Mouse (Mus musculus) 416B (cell line): ENCODE measurements around the gene Tapt1.
"Not testable (repeated sequence)": the region's sequence is repeated elsewhere in the genome, so short reads cannot be mapped to it uniquely, and the experiment has no call there.

Experiments
- DNase-seq: peaks from one replicate; pipeline ENCODE4 v3.0.0; 2011; ENCODE audit warnings: low read depth

Tapt1 gene

DNA sequence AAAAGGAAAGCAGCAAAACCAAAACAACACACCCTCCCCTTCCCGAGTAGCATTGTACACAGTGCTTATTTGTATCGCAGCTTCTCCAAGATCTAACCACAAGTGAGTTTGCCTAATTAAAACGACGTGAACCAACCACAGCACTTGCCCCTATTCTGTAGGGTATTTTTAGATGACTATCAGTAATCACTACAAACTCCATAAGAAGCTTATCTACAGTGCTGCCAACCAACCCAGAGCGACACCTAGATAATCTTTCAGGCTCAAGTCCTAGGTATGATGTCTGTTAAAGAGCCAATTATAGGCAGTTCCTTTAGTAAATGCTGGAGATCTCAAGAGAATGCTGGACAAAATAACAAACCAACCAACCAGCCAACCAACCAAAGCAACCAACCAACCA is 28.6 kb downstream of the Tapt1 start:
- no peak for DNase-seq

DNA sequence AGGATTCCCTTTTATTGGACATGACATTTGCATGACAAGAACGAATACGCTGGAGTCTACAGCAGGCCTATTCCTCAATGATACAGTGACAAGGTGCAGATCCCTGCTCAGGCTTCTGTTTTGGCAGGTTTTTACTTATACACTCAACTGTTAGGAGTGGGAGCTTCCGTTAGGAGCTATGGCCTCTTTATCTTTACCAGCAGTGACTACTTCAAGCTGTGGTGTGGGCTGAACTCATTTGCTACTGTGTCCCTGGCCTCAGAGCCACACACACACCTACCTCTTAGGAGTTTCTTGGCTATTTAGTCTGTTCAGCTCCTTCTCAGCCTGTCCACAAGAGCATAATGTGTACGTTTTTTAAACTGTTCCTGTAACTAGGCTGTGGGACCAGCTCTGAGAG is 30.3 kb downstream of the Tapt1 start:
- DNase-seq = no peak

DNA sequence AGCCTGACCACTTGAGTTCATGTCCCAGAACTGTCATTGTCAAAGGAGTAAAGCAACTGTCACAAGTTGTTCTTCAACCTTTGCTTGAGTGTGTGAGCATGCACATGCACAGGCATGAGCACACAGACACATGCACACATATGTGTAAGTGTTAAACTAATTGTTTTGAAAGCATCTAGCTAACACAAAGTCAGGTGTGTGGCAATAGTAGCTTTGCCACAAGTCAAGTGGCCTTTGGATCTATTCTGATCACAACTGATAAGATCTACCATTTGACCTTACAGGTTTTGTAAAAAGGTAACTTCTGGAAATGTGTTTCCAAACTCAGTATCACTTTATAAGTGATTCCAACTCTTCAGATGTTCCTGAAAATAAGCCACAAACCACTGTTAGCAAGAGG is 39.1 kb downstream of the Tapt1 start:
- no peak for DNase-seq

DNA sequence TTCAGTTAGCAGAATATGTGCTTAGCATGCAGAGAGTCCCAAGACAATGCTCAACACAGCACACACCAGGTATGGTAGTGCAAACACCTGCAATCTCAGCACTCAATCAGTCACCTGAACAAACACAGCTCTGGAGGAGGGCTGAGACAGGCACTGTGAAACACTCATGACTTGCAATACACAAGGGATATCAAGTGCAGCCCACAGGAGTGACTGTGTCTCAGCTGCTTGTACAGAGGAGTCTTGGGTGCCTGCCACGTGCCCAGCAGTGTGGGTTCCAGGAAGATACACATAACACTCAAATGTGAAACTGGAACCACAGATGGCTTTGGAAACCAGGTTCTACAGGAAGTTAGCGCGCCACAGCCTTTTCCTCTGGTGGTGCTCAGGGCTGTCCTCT is 44.8 kb downstream of the Tapt1 start:
- DNase-seq = peak; percentile 80

- DNase-seq = no peak
Measured at GRCm38 (mm10) chr5:44180450-44180849, 46.0 kb downstream of the Tapt1 start.

GRCm38 (mm10) chr5:44174046-44174445 is 52.4 kb downstream of the Tapt1 start:
- no peak for DNase-seq

- no peak for DNase-seq
Measured at GRCm38 (mm10) chr5:44166866-44167265, 59.6 kb downstream of the Tapt1 start.

DNA sequence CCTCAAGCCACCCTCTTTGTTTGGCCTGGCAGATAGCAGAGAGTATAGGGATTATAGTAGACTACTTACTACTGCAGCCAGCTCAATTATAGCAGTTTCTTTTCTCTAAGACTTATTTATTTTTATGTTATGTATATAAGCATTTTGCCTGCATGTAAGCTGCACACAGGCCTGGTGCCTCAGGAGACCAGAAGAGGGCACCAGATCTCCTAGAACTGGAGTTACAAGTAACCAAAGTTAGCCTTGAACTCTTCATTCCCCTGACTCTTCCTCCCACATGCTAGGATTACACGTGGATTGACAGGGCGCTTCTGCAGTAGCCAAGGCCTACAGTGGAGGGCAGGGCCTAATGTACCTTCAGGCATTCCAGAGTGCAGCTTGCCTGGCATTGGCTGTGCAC is 60.6 kb downstream of the Tapt1 start:
- peak; percentile 84 for DNase-seq

DNA sequence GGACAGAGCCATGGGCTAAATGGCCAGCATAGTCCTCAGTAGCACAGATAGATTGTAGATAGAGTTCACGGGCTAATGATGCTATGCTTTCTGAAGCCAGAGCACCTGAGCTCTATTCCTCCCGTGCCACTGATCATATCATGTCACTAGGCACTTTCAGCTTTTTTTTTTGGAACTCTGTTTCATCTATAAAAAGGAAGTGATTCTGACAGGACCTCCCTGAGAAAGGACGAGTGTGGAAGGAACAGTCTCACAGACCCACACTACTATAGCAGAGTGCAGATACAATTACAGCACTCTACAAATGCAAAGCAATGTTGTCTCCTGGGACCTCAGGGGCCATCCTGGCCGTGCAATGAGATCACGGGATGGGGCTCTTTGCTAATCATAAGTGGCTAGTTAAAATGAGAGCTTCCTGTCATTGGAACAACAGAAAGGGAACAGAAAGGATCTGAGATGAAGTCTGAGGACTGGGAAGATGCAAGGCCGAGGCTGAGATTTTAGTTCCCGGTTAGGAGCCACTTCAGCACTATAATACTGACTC is 62.1 kb downstream of the Tapt1 start:
- DNase-seq = no peak

- DNase-seq = peak; percentile 24
Measured at GRCm38 (mm10) chr5:44163318-44163717, 63.1 kb downstream of the Tapt1 start.

DNA sequence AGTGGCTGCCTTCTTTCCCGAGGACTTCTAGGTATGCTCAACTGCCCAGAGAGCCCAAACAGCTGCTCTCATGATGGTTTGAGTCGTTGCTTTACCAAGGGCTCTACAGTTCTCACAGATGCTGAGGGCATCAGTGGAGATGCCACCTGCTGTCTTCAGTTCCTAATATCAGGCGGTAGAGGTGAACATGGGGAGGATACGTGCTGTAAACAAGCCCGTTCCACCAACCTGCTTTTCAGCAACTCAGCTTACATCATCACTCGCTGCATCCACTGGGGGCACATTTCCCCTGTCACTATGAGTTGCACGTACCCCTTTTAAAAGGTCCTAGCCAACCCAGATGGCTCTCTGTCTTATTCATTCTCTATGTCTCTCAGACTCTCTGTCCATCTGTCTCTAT is 63.6 kb downstream of the Tapt1 start:
- no peak for DNase-seq

- peak; percentile 49 for DNase-seq
Measured at GRCm38 (mm10) chr5:44159679-44160438, 66.6 kb downstream of the Tapt1 start.

GRCm38 (mm10) chr5:44159231-44159630 is 67.2 kb downstream of the Tapt1 start:
- DNase-seq = no peak

DNA sequence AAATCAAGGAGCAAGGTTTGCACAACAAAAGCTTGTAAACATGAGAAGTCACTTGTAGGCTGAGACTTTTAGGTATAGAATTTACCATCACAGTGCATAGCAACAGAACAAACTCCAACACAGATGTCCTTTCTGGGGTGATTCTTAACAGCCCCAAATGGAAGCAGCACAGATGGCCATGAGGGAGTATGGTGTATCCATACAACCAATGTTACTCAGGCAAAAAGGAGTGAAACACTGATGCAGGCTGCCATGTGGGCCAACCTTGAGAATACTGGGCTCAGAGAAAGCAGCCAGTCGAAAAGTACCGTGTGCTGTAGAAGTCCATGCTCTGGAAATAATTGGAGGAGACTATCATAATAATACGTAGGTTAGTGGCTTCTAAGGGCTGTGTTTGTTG is 68.0 kb downstream of the Tapt1 start:
- DNase-seq = no peak

GRCm38 (mm10) chr5:44157760-44158159 is 68.7 kb downstream of the Tapt1 start:
- DNase-seq = no peak

GRCm38 (mm10) chr5:44153050-44153449 is 73.4 kb downstream of the Tapt1 start:
- DNase-seq = no peak

DNA sequence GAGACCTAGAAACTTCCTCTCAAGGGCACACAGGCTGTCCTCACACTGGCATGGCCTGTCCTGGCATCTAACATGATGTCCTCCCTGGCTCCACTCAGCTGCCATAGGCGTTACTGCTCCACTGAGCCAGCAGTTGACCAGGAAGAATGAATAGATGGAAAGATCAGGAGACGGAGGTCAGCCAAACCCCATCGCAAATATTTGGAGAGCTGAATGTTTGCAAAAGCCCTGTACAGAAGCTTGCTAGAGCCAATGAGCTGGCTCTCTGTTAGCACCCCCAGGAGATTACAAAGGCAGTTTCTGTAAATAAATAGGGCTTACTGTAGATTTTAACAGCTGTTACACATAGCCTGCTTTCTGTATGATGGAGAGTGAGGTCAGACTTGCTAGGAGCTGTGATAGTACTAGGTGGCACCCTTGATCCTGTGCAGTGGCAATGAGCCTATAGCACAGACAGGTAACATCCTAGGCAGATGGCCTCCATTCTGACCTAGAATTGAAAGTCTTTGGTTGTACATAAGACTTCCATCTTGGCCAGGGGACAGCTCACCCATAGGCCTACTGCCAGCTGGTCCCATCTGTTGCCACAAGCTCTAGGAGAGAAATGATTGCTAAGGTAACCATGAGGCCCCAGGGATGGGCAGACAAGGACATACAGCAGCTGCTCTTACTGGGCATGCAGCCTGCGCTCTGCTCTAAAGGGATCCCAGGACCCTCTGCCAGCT is 74.9 kb downstream of the Tapt1 start:
- no peak for DNase-seq

- no peak for DNase-seq
Measured at GRCm38 (mm10) chr5:44147732-44148131, 78.7 kb downstream of the Tapt1 start.

DNA sequence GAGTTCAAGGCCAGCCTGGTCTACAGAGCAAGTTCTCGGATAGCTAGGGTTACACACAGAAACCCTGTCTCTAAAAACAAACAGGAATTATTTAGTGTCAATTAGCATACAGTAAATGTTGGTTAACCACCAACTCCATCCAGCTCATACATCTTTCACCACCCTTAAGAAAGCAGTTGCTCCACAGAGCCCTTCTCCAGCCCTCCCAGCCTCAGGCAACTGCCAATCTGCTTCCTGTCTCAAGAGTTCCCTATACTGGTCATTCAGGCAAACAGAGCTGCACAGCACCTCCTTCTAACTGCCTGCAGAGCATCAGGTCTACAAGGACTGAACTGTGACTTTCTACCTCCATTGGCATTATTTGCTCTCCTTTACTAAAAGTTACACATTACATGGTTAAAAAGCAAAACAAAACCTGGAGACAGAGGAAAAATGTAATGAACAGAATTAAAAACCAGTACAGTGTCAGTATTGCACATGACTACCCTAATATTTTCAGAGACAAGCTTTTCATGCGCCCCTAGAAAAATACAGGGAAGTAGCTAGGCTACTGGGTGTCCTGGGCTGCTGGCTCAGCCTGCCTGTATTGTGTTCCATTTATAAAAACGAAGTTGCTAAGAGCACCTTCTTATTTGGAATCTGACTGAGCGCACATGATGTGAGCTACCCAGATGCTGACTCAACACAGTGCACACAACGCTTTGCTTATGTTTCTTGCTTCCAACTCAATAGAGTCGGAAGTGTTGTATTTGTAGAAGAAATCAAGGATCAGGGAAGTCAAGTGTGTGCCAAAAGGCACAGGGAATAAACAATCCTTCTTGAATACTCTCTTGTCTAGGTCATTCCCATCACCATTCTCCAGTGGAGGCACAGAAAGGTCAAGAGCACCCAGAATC is 79.7 kb downstream of the Tapt1 start:
- DNase-seq = peak; percentile 68

DNA sequence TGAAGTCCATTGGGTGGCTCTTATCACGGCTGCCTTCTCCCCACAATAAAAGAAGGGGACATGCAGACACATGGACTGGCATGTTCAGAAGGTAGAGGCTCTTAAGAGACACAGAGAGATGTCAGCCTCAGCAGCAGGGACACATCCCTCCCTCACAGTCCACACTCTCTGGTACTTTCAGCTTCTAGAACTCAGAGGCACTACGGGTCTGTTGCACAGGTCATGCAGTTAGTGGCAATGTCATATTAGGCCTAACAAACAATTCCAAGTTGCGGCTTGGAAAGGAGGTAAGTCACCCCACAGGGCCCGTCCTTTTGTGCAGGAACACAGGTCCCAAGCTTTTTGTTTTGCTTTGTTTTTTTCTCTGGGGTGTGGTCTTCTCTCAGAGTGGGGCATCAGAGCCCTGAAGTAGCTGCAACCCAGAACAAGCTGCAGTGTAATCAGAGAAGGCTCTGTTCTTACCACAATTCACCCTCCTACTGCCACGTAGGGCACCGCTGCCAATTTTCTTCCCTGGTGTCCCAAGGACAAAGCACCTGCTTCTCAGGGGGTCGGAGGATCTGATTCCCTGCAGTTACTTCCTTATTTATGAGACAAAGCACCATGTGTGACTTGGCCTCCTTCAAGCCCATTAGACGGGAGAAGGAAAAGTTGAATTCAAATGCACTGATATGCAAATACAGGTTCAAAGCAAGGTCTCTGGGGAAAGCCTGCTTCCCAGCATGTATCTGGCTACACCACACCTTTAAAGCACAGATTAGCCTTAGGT is 82.8 kb downstream of the Tapt1 start:
- DNase-seq = no peak

DNA sequence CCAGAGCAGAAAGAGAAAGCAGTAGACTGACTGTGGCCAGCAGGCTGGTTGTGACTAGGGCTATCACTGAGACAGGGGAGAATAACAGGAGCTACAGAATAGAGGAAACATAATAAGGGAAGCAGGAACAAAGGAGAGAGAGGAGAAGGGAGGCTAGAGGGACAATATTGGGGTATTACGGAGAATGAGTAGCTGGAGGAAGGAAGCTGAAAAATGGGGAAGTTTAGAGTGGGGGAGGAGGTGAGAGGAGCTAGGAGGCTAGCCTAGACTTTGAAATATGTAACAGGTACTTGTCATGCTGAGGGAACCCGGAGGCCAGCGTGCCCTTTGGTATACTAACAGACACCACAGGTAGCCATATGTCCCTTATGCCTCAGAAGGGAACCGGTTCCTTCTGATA is 98.9 kb downstream of the Tapt1 start:
- no peak for DNase-seq

DNA sequence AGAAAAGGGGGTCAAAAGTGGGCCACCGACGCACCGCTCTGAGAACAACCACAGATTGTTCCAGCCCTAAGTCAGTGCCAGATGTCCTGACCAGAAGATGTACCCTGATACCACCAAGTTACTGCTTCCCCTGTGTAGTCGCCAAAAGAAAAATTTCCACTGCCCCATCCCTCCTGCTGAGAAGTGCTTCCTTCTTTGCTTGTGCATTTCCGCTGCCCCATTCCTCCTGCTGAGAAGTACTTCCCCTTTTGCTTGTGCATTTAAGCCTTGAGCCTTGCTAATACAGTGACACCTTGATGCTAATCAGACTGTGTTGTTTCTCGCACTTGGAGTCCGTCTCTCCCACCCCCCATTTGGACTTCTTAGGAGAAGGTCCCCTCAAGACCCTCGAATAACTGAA is 99.9 kb downstream of the Tapt1 start:
- not testable (repeated sequence) for DNase-seq
